Mouse (Mus musculus): ENCODE data around the gene Sod2.
A peak's percentile ranks its signal among the peaks of the same experiment; 100 is the strongest.
"Not testable (repeated sequence)": the region's sequence is repeated elsewhere in the genome, so short reads cannot be mapped to it uniquely, and the experiment has no call there.

Gene Sod2

GRCm38 (mm10) chr17:13006546-13006945, at the start of gene Sod2:
TSS of gene Sod2 (plus strand) at chr17:13006846.
- not testable (repeated sequence) for DNase-seq

GRCm38 (mm10) chr17:12959377-12959776, 47.3 kb upstream of the Sod2 start:
- not testable (repeated sequence) for DNase-seq

GRCm38 (mm10) chr17:12960331-12960873, 46.2 kb upstream of the Sod2 start, which contains the start of gene Acat2:
TSS of gene Acat2 (minus strand) at chr17:12960747.
- DNase-seq: peak; percentile 97

- DNase-seq: peak; percentile 74
Measured at GRCm38 (mm10) chr17:12963476-12963875, 43.2 kb upstream of the Sod2 start.

- DNase-seq: no peak
Measured at GRCm38 (mm10) chr17:12967173-12967572, 39.5 kb upstream of the Sod2 start.

GRCm38 (mm10) chr17:12973851-12974250, 32.8 kb upstream of the Sod2 start:
- no peak for DNase-seq

- no peak for DNase-seq
Measured at GRCm38 (mm10) chr17:12978546-12978945, 28.1 kb upstream of the Sod2 start.

- DNase-seq: no peak
Measured at GRCm38 (mm10) chr17:12983988-12984387, 22.7 kb upstream of the Sod2 start.

GRCm38 (mm10) chr17:12988096-12988495, 18.6 kb upstream of the Sod2 start:
- not testable (repeated sequence) for DNase-seq

GRCm38 (mm10) chr17:12990567-12991145, 16.0 kb upstream of the Sod2 start:
- DNase-seq: no peak

- peak; percentile 40 for DNase-seq
Measured at GRCm38 (mm10) chr17:12991194-12991634, 15.4 kb upstream of the Sod2 start.

GRCm38 (mm10) chr17:12991635-12992358, 14.8 kb upstream of the Sod2 start:
- peak; percentile 92 for DNase-seq

GRCm38 (mm10) chr17:12992470-12992991, 14.1 kb upstream of the Sod2 start:
- DNase-seq: peak; percentile 95

GRCm38 (mm10) chr17:12994069-12994468, 12.6 kb upstream of the Sod2 start, which contains the start of gene Wtap:
TSS of gene Wtap (minus strand) at chr17:12994169.
- no peak for DNase-seq

- DNase-seq: peak; percentile 80
Measured at GRCm38 (mm10) chr17:12996345-12996744, 10.3 kb upstream of the Sod2 start.

GRCm38 (mm10) chr17:12997890-12998289, 8.8 kb upstream of the Sod2 start:
- no peak for DNase-seq

- no peak for DNase-seq
Measured at GRCm38 (mm10) chr17:12999069-12999468, 7.6 kb upstream of the Sod2 start.

- not testable (repeated sequence) for DNase-seq
Measured at GRCm38 (mm10) chr17:13002243-13002642, 4.4 kb upstream of the Sod2 start.

- not testable (repeated sequence) for DNase-seq
Measured at GRCm38 (mm10) chr17:13004436-13004835, 2.2 kb upstream of the Sod2 start.

- no peak for DNase-seq
Measured at GRCm38 (mm10) chr17:13006984-13007383, 338 bp downstream of the Sod2 start.

GRCm38 (mm10) chr17:13007730-13008425, 1.2 kb downstream of the Sod2 start:
- peak; percentile 99 for DNase-seq

- DNase-seq: peak; percentile 77
Measured at GRCm38 (mm10) chr17:13008528-13008927, 1.9 kb downstream of the Sod2 start.

- peak; percentile 81 for DNase-seq
Measured at GRCm38 (mm10) chr17:13009887-13010286, 3.2 kb downstream of the Sod2 start.
